Mouse (Mus musculus) sigmoid colon, adult 10 weeks (tissue): ENCODE results near the gene Abcb11. TPM values are rescaled to one million over a fixed set of nuclear protein-coding genes. Genes with fewer than 3 reads are reported as not detected.

ENCODE experiments used
- polyA plus RNA-seq: library from polyadenylated mRNA; stranded (reverse); fragments of 350-450 nt; fragmentation: Illumina TruSeq; extraction: RNeasy Lipid Tissue Mini Kit (QIAGEN cat#74804); gene quantifications from one replicate; pipeline ENCODE4 v1.2.3, GENCODE M21; 2014; ENCODE audit warnings: low read depth, low replicate concordance

Gene Abcb11
- polyA plus RNA-seq, result 0.09 TPM

GRCm38 (mm10) chr2:69342496-69343221, at the start of gene Abcb11:
Gene Abcb11, minus strand, starts transcription at chr2:69342616.

GRCm38 (mm10) chr2:69380281-69380680, 37.9 kb upstream of the Abcb11 start, which contains the start of gene Dhrs9:
Gene Dhrs9, plus strand, starts transcription at chr2:69380445.

GRCm38 (mm10) chr2:69210773-69211172, 131.6 kb downstream of the Abcb11 start, which contains the start of gene G6pc2:
Gene G6pc2, plus strand, starts transcription at chr2:69211073.

GRCm38 (mm10) chr2:69205791-69206351, 136.5 kb downstream of the Abcb11 start, which contains the start of gene Spc25:
Gene Spc25, minus strand, starts transcription at chr2:69206194.

Other genes with a start within 250 kb of the Abcb11 start
- gene Nostrin, start 206.8 kb downstream of the Abcb11 start, polyA plus RNA-seq, result 132 TPM
- 57.4 TPM for gene Spc25, start 136.4 kb downstream of the Abcb11 start, polyA plus RNA-seq
- gene G6pc2, start 131.5 kb downstream of the Abcb11 start, polyA plus RNA-seq, result 5.7 TPM
- gene Dhrs9, start 37.8 kb upstream of the Abcb11 start, polyA plus RNA-seq, result 32.6 TPM
- gene Lrp2, start 243.4 kb upstream of the Abcb11 start, polyA plus RNA-seq, result 0.06 TPM